Mouse (Mus musculus): Measurements from ENCODE around the gene D430019H16Rik. TPM values are rescaled to one million over a fixed set of nuclear protein-coding genes. Genes with fewer than 3 reads are reported as not detected.

D430019H16Rik gene
- not detected for total RNA-seq (2023)

GRCm38 (mm10) chr12:105453670-105454257 lies at the start of gene D430019H16Rik:
TSS of gene D430019H16Rik (plus strand) at chr12:105453856.

Other genes starting within 250 kb of the D430019H16Rik start
- not detected for gene Tcl1, start 231.1 kb upstream of the D430019H16Rik start, total RNA-seq (2023)
- not detected for gene Tunar, start 120.0 kb upstream of the D430019H16Rik start, total RNA-seq (2023)
- gene Bdkrb2, start 109.4 kb downstream of the D430019H16Rik start, total RNA-seq (2023): not detected
- gene Bdkrb1, start 149.2 kb downstream of the D430019H16Rik start, total RNA-seq (2023): not detected
- 11.9 TPM for gene Gskip, start 231.0 kb downstream of the D430019H16Rik start, total RNA-seq (2023)
- 46.4 TPM for gene Atg2b, start 231.4 kb downstream of the D430019H16Rik start, total RNA-seq (2023)